Mouse (Mus musculus) CH12.LX (cell line): ENCODE data around the gene Tpst1. TPM values are rescaled to one million over a fixed set of nuclear protein-coding genes. Genes with fewer than 3 reads are reported as not detected.

Experiments used
- DNase-seq: peaks from one replicate; pipeline ENCODE4 v3.0.0-alpha.2; 2013; ENCODE audit errors: extremely low read depth
- H3K27ac ChIP-seq: 2 replicates; pipeline ENCODE4 v1.5.1; 2012; ENCODE audit warnings: low read depth, mild to moderate bottlenecking, control low read depth, moderate library complexity; ENCODE audit not compliant: insufficient read depth
- H3K27me3 ChIP-seq: replicated peaks from 2 replicates; pipeline ENCODE3; 2012; ENCODE audit warnings: inconsistent platforms
- H3K36me3 ChIP-seq, 2 experiments: replicated peaks in 1 of 2; 2 replicates each; pipeline versions ENCODE3 to v1.6.1; 2012; ENCODE audit warnings: inconsistent platforms in 1 of 2, low read length in 1 of 2, mild to moderate bottlenecking in 1 of 2, mixed read lengths in 1 of 2, moderate library complexity in 1 of 2; ENCODE audit not compliant: control insufficient read depth in 1 of 2, insufficient read depth in 1 of 2
- H3K4me1 ChIP-seq, 2 experiments: 2 replicates each; pipeline ENCODE4 v1.6.1; 2012; ENCODE audit warnings: inconsistent platforms in 1 of 2, moderate library complexity in 1 of 2; ENCODE audit not compliant: insufficient read depth in 2 of 2, control insufficient read depth in 1 of 2
- H3K4me2 ChIP-seq: 2 replicates; pipeline ENCODE4 v1.6.1; 2012; ENCODE audit warnings: low read depth, mild to moderate bottlenecking, control low read depth; ENCODE audit not compliant: poor library complexity, insufficient read depth, severe bottlenecking
- H3K4me3 ChIP-seq, 3 experiments: fragments of 150-350 bp in 1 of 3; sonication (generic) in 1 of 3; replicated peaks in 1 of 3; 2 replicates each; pipeline versions ENCODE3 to v1.5.1; 2011 to 2012; ENCODE audit warnings: low read depth in 2 of 3, low read length in 2 of 3, mild to moderate bottlenecking in 2 of 3, moderate library complexity in 2 of 3, control low read depth in 1 of 3, improper control_type of control experiment in 1 of 3, inconsistent platforms in 1 of 3, mixed read lengths in 1 of 3; ENCODE audit not compliant: poor library complexity in 1 of 3
- H3K79me2 ChIP-seq: replicated peaks from 2 replicates; pipeline ENCODE4 v1.6.1; 2012; ENCODE audit warnings: mild to moderate bottlenecking, moderate library complexity; ENCODE audit not compliant: control insufficient read depth, poor library complexity, insufficient read depth, severe bottlenecking; ENCODE audit errors: extremely low read depth
- H3K9ac ChIP-seq: 2 replicates; pipeline ENCODE4 v1.6.1; 2012; ENCODE audit warnings: low read depth, mild to moderate bottlenecking, control low read depth, moderate library complexity; ENCODE audit not compliant: insufficient read depth
- H3K9me3 ChIP-seq: replicated peaks from 2 replicates; pipeline ENCODE3; 2012; ENCODE audit warnings: low read length, inconsistent platforms, mixed read lengths
- CHD2 ChIP-seq: IDR thresholded peaks from 2 replicates; pipeline ENCODE4 v1.6.1; 2011; ENCODE audit warnings: low read length, improper control_type of control experiment
- CTCF ChIP-seq, 2 experiments: IDR thresholded peaks in 1 of 2; conservative IDR thresholded peaks in 1 of 2; 2 replicates each; pipeline ENCODE4 v1.5.1; 2011 to 2012; ENCODE audit warnings: low read depth in 2 of 2, low read length in 2 of 2, improper control_type of control experiment in 1 of 2, inconsistent platforms in 1 of 2, mild to moderate bottlenecking in 1 of 2, moderate library complexity in 1 of 2
- EP300 ChIP-seq: IDR thresholded peaks from 2 replicates; pipeline ENCODE4 v1.6.1; 2011; ENCODE audit warnings: low read length, improper control_type of control experiment
- GABPA ChIP-seq: IDR thresholded peaks from 2 replicates; pipeline ENCODE4 v1.6.1; 2012; ENCODE audit warnings: low read depth, low read length, improper control_type of control experiment, inconsistent platforms; ENCODE audit not compliant: insufficient replicate concordance
- HCFC1 ChIP-seq: IDR thresholded peaks from 2 replicates; pipeline ENCODE4 v1.6.1; 2012; ENCODE audit warnings: low read depth, mild to moderate bottlenecking, inconsistent platforms, low read length, improper control_type of control experiment
- IRF4 ChIP-seq: IDR thresholded peaks from 2 replicates; pipeline ENCODE4 v1.6.1; 2014; ENCODE audit warnings: low read depth, mild to moderate bottlenecking, inconsistent platforms, low read length, improper control_type of control experiment
- JUND ChIP-seq: conservative IDR thresholded peaks from 2 replicates; pipeline ENCODE4 v1.6.1; 2011; ENCODE audit warnings: low read depth, low read length, improper control_type of control experiment
- KAT2A ChIP-seq: IDR thresholded peaks from 2 replicates; pipeline ENCODE4 v1.6.1; 2012; ENCODE audit warnings: low read length, improper control_type of control experiment, inconsistent platforms; ENCODE audit not compliant: insufficient replicate concordance
- MAFK ChIP-seq: IDR thresholded peaks from 2 replicates; pipeline ENCODE4 v1.6.1; 2011; ENCODE audit warnings: low read length, improper control_type of control experiment; ENCODE audit not compliant: insufficient replicate concordance
- MAX ChIP-seq: IDR thresholded peaks from 2 replicates; pipeline ENCODE4 v1.6.1; 2011; ENCODE audit warnings: low read length, improper control_type of control experiment
- POLR2A ChIP-seq: IDR thresholded peaks from 2 replicates; pipeline ENCODE4 v1.6.1; 2011; ENCODE audit warnings: low read depth, mild to moderate bottlenecking, improper control_type of control experiment, low read length
- POLR2AphosphoS2 ChIP-seq: IDR thresholded peaks from 2 replicates; pipeline ENCODE4 v1.6.1; 2011; ENCODE audit warnings: low read depth, low read length, improper control_type of control experiment
- RAD21 ChIP-seq: IDR thresholded peaks from 2 replicates; pipeline ENCODE4 v1.6.1; 2011; ENCODE audit warnings: low read depth, mild to moderate bottlenecking, low read length, improper control_type of control experiment, moderate library complexity
- RCOR1 ChIP-seq: conservative IDR thresholded peaks from 2 replicates; pipeline ENCODE4 v1.6.1; 2012; ENCODE audit warnings: low read depth, mild to moderate bottlenecking, inconsistent platforms, low read length, improper control_type of control experiment
- SMC3 ChIP-seq: IDR thresholded peaks from 2 replicates; pipeline ENCODE4 v1.6.1; 2011; ENCODE audit warnings: low read depth, low read length, improper control_type of control experiment
- TCF12 ChIP-seq: IDR thresholded peaks from 2 replicates; pipeline ENCODE4 v1.6.1; 2014; ENCODE audit warnings: low read depth, mild to moderate bottlenecking, inconsistent platforms, low read length, improper control_type of control experiment
- USF2 ChIP-seq: conservative IDR thresholded peaks from 2 replicates; pipeline ENCODE4 v1.6.1; 2011; ENCODE audit warnings: low read depth, low read length, improper control_type of control experiment
- ZMIZ1 ChIP-seq: IDR thresholded peaks from 2 replicates; pipeline ENCODE4 v1.6.1; 2012; ENCODE audit warnings: low read depth, mild to moderate bottlenecking, inconsistent platforms, low read length, improper control_type of control experiment
- ZNF384 ChIP-seq: IDR thresholded peaks from 2 replicates; pipeline ENCODE4 v1.6.1; 2012; ENCODE audit warnings: low read depth, low read length, improper control_type of control experiment, inconsistent platforms
- dilution Hi-C: fragments of 300-500 bp; cut with MboI; formaldehyde crosslinking; loops from 2 replicates; pipeline ENCODE4 v1.14.3; 2020; ENCODE audit warnings: low sequenced_read_pairs; ENCODE audit not compliant: extremely low pct_unique_long_range_greater_than_20kb, extremely low pct_ligation_motif_present
- in situ Hi-C: fragments of 300-500 bp; cut with MboI; formaldehyde crosslinking; loops from 3 replicates; pipeline ENCODE4 v1.14.3; 2019; ENCODE audit warnings: low sequenced_read_pairs, low pct_ligation_motif_present, low pct_unique_long_range_greater_than_20kb, mixed read lengths
- polyA plus RNA-seq: library from polyadenylated mRNA; unstranded; fragments of >175 nt; gene quantifications from 2 replicates; pipeline ENCODE4 v1.2.1, GENCODE M21; 2012; ENCODE audit warnings: low read depth; ENCODE audit not compliant: insufficient read length
- total RNA-seq, 2 experiments: library from RNA; depleted of rRNA; stranded (reverse); fragments of 300-350 nt in 1 of 2; fragments of >200 nt in 1 of 2; gene quantifications; 2 replicates each; pipeline ENCODE4 v1.2.3; 2012 to 2014

The Tpst1 gene
- total and polyA plus RNA-seq, 3 experiments = 36.8 to 52.5 (median 43.2) TPM

- H3K79me2 ChIP-seq = no peaks in the 10 kb centered on the region; the same call in 1 of the 2 replicates
- no peak overlapping the region for H3K9ac ChIP-seq
- no peak for TF ChIP-seq RAD21
- no peak for TF ChIP-seq MAX
- no peak for TF ChIP-seq MAFK
- TF ChIP-seq USF2 = no peak
- TF ChIP-seq GABPA = no peak
- TF ChIP-seq IRF4 = no peak
- no peak for TF ChIP-seq SMC3
- no peak for TF ChIP-seq CHD2
- TF ChIP-seq HCFC1 = no peak
- no peaks in the 10 kb centered on the region for H3K27me3 ChIP-seq
- in situ Hi-C loops (no loop called here), dilution Hi-C loops (no loop called here)
- H3K36me3 ChIP-seq = peaks cover 19 to 77% of the 10 kb centered on the region in 2 experiments
- H3K4me1 ChIP-seq = peaks cover 4 to 30% of the 10 kb centered on the region in 2 experiments
- no peak overlapping the region for H3K27ac ChIP-seq
- DNase-seq = no peak
- no peak overlapping the region for H3K4me3 ChIP-seq
- no peak overlapping the region for H3K4me2 ChIP-seq
- H3K9me3 ChIP-seq = peaks cover 2% of the 10 kb centered on the region
Observed at GRCm38 (mm10) chr5:130101724-130102123, 28.6 kb downstream of the Tpst1 start.

GRCm38 (mm10) chr5:130109348-130109747, 36.2 kb downstream of the Tpst1 start:
- Histone ChIP-seq H3K9me3 (no peaks in the 10 kb centered on the region), H3K79me2 (no peaks in the 10 kb centered on the region), H3K27me3 (no peaks in the 10 kb centered on the region), H3K27ac (no peak overlapping the region), H3K4me3 (no peak overlapping the region), H3K9ac (no peak overlapping the region), H3K4me2 (no peak overlapping the region), H3K36me3 (peaks cover 7 to 82% of the 10 kb centered on the region in 2 experiments), H3K4me1 (peaks cover 9 to 16% of the 10 kb centered on the region in 2 experiments; a peak in 2 of 4 replicates)
- dilution Hi-C loops (no loop called here), in situ Hi-C loops (no loop called here)
- no peak for DNase-seq
- TF ChIP-seq KAT2A (no peak), JUND (no peak), GABPA (no peak), HCFC1 (no peak), POLR2AphosphoS2 (no peak), RCOR1 (no peak), TCF12 (no peak), POLR2A (no peak), ZMIZ1 (no peak), CTCF (conservative IDR thresholded peaks at IDR 0.05 in 1 of 2, IDR thresholded peaks at IDR 0.05 in 1 of 2; ENCODE audit: low read depth in 2 of 2, low read length in 2 of 2) (no peak), EP300 (no peak), ZNF384 (no peak), MAX (no peak)
